Mouse (Mus musculus) erythroblast, embryonic 14.5 days (primary cell): Measurements from ENCODE around the gene Farsa. TPM values are rescaled to one million over a fixed set of nuclear protein-coding genes. Genes with fewer than 3 reads are reported as not detected.
A peak's percentile ranks its signal among the peaks of the same experiment; 100 is the strongest.
"Not testable (repeated sequence)": the region's sequence is repeated elsewhere in the genome, so short reads cannot be mapped to it uniquely, and the experiment has no call there.

ENCODE experiments used
- H3K27me3 ChIP-seq: 2 replicates; pipeline ENCODE4 v1.6.1; 2012; ENCODE audit warnings: inconsistent platforms; ENCODE audit not compliant: control insufficient read depth
- H3K36me3 ChIP-seq: 2 replicates; pipeline ENCODE4 v1.6.1; 2012; ENCODE audit warnings: mild to moderate bottlenecking, inconsistent platforms; ENCODE audit not compliant: control insufficient read depth
- H3K4me1 ChIP-seq: 2 replicates; pipeline ENCODE4 v1.6.1; 2012; ENCODE audit warnings: inconsistent platforms; ENCODE audit not compliant: control insufficient read depth
- H3K4me3 ChIP-seq: replicated peaks from 2 replicates; pipeline ENCODE3; 2012; ENCODE audit warnings: moderate library complexity, mild to moderate bottlenecking, inconsistent platforms
- H3K9me3 ChIP-seq: 2 replicates; pipeline ENCODE4 v1.6.1; 2012; ENCODE audit warnings: low read length, inconsistent platforms, mixed read lengths; ENCODE audit not compliant: control insufficient read depth
- GATA1 ChIP-seq: IDR thresholded peaks from 2 replicates; pipeline ENCODE4 v1.6.1; 2012; ENCODE audit warnings: low read length, inconsistent platforms, mixed read lengths
- TAL1 ChIP-seq: IDR thresholded peaks from 3 replicates; pipeline ENCODE4 v1.6.1; 2012; ENCODE audit warnings: low read length, inconsistent platforms, mixed read lengths
- polyA plus RNA-seq: library from polyadenylated mRNA; stranded (reverse); fragments of >175 nt; gene quantifications from 2 replicates; pipeline ENCODE4 v1.2.3, GENCODE M21; 2012

Farsa gene
- polyA plus RNA-seq, 1 experiment, result 9.0 TPM

- H3K27me3 ChIP-seq, result peaks cover 9% of the 10 kb centered on the region
- H3K4me1 ChIP-seq, result peaks cover 75% of the 10 kb centered on the region
- TF ChIP-seq GATA1, result no peak
- TF ChIP-seq TAL1, result no peak
- no peaks in the 10 kb centered on the region for H3K9me3 ChIP-seq
- peak overlapping the region; percentile 31 for H3K4me3 ChIP-seq
- H3K36me3 ChIP-seq, result peaks cover 83% of the 10 kb centered on the region
Observed at GRCm38 (mm10) chr8:84907493-84907892, 50.7 kb downstream of the Farsa start.

GRCm38 (mm10) chr8:84907979-84908378 is 51.2 kb downstream of the Farsa start:
- peaks cover 80% of the 10 kb centered on the region for H3K4me1 ChIP-seq
- peaks cover 78% of the 10 kb centered on the region for H3K36me3 ChIP-seq

DNA sequence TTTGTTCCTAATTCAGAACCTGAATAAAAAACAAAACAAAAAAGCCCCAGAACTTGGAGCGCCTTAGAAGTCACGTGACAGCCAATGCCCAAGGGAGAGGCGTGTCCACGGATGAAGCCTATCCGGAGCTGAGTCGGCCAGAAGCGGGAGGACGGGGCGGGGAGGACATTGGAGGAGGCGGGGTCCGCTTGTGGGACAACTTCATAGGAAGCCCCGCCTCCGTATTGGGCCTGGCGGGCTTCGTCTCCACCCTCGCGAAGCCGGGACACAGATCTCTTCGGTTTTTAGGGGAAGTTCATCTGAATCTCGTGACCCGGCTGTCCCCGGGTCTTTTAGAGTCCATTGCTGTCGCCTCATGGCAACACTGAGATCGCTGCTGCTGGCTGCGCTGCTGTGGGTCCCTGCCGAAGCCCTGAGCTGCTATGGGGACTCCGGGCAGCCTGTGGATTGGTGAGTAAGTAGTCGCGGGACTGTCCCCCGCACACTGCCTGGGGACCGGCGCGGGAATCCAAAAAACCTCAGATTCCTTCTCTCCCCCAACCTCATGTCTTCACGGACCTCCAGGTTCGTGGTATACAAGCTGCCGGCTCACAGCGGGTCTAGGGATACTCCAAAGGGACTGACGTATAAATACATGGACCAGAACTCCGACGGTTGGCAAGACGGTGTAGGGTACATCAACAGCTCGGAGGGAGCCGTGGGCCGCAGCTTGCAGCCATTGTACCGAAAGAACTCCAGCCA is 51.8 kb downstream of the Farsa start, which contains the start of gene Dnase2a:
Dnase2a (plus strand) TSS at position 140 of the 741 bp plus-strand sequence.
- TF ChIP-seq TAL1 (no peak), GATA1 (no peak)
- peak within 1 kb of the TSS; percentile 72 for H3K4me3 ChIP-seq
- peaks cover 17% of the 10 kb centered on the region for H3K27me3 ChIP-seq
- H3K4me1 ChIP-seq, result peaks cover 82% of the 10 kb centered on the region
- no peaks in the 10 kb centered on the region for H3K9me3 ChIP-seq
- peaks cover 72% of the 10 kb centered on the region for H3K36me3 ChIP-seq

More at GRCm38 (mm10) chr8:84907979-84908378, 51.2 kb downstream of the Farsa start:
- Histone ChIP-seq H3K4me3 (peak overlapping the region; percentile 72), H3K27me3 (peaks cover 14% of the 10 kb centered on the region)
- not testable (repeated sequence) for H3K9me3 ChIP-seq

- peak overlapping the region; percentile 72 for H3K4me3 ChIP-seq
- H3K27me3 ChIP-seq, result peaks cover 17% of the 10 kb centered on the region
- H3K36me3 ChIP-seq, result peaks cover 65% of the 10 kb centered on the region
- TF ChIP-seq GATA1 (no peak), TAL1 (no peak)
- peaks cover 84% of the 10 kb centered on the region for H3K4me1 ChIP-seq
- no peaks in the 10 kb centered on the region for H3K9me3 ChIP-seq
Observed at GRCm38 (mm10) chr8:84909162-84909767, 52.5 kb downstream of the Farsa start.

DNA sequence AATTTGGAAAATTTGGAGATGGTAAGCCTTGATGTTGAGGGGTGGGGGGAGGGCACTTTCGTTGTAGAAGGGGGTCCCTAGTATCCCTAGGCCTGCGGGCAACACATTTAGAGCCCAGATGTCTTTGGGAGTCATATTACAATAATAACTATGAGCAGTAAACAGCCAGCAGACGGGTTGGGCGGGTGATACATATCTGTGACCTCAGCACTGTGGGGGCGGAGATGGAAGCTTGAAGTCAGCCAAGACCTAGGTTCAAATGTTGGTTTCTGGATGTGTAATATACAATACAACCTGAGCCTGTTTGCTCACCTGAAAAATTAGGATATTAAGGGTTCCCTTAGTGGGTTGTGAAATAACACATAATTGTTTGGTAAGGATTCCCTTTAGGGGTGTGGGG is 53.2 kb downstream of the Farsa start:
- peaks cover 17% of the 10 kb centered on the region for H3K27me3 ChIP-seq
- TF ChIP-seq GATA1, result no peak
- TF ChIP-seq TAL1, result no peak
- peaks cover 83% of the 10 kb centered on the region for H3K4me1 ChIP-seq
- H3K9me3 ChIP-seq, result no peaks in the 10 kb centered on the region
- H3K36me3 ChIP-seq, result peaks cover 58% of the 10 kb centered on the region
- peak overlapping the region; percentile 72 for H3K4me3 ChIP-seq

DNA sequence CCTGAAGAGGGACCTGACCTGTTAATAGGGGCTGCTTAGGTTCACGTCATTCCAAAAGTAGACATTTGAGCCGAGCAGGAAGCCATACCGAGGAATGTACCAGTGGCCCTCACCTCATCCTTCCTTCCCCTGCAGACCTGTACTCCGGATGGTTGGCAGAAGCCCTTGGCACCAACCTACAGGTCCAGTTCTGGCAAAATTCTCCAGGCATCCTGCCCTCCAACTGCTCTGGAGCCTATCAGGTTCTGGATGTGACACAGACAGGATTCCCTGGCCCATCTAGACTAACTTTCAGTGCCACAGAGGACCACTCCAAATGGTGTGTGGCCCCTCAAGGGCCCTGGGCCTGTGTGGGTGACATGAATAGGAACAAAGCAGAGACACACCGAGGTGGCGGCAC is 53.8 kb downstream of the Farsa start:
- Histone ChIP-seq H3K9me3 (no peaks in the 10 kb centered on the region), H3K36me3 (peaks cover 54% of the 10 kb centered on the region), H3K4me1 (peaks cover 83% of the 10 kb centered on the region), H3K27me3 (peaks cover 17% of the 10 kb centered on the region), H3K4me3 (peak overlapping the region; percentile 72)
- TF ChIP-seq TAL1, result no peak
- TF ChIP-seq GATA1, result no peak

GRCm38 (mm10) chr8:84911854-84912253 is 55.1 kb downstream of the Farsa start:
- Histone ChIP-seq H3K4me1 (peaks cover 85% of the 10 kb centered on the region), H3K27me3 (peaks cover 17% of the 10 kb centered on the region), H3K36me3 (peaks cover 51% of the 10 kb centered on the region), H3K9me3 (no peaks in the 10 kb centered on the region), H3K4me3 (peak overlapping the region; percentile 75)
- TF ChIP-seq TAL1 (no peak), GATA1 (no peak)

DNA sequence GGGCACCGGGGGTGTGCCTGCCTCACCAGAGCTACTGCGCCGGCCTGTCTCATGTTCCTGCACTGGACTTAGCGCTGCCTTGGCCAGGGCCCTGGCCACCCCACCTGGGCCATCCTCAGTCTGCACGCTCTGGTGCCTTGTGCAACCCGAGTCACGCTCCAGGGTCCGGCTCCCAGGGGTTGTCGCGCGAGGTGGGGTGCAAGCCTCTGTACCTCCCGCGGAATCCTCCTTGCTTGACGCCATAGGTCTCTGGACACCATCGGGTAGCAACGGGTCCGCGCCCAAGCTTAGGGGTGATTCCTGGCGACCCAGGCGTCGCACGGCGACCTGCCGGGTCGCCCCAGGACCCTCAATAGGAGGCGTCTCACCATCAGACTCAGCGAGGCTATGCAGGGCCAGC is 55.6 kb downstream of the Farsa start:
- Histone ChIP-seq H3K36me3 (peaks cover 45% of the 10 kb centered on the region), H3K27me3 (peaks cover 19% of the 10 kb centered on the region), H3K9me3 (no peaks in the 10 kb centered on the region), H3K4me3 (peak overlapping the region; percentile 75), H3K4me1 (peaks cover 80% of the 10 kb centered on the region)
- no peak for TF ChIP-seq TAL1
- no peak for TF ChIP-seq GATA1

- Histone ChIP-seq H3K9me3 (no peaks in the 10 kb centered on the region), H3K4me1 (peaks cover 77% of the 10 kb centered on the region), H3K27me3 (peaks cover 26% of the 10 kb centered on the region), H3K4me3 (peak overlapping the region; percentile 75), H3K36me3 (peaks cover 42% of the 10 kb centered on the region)
- TF ChIP-seq TAL1, result no peak
Observed at GRCm38 (mm10) chr8:84912895-84913501, 56.2 kb downstream of the Farsa start.
